Mouse (Mus musculus) lung, postnatal 14 days (tissue): Measurements from ENCODE around the gene Gm21060.
"Not testable (repeated sequence)": the region's sequence is repeated elsewhere in the genome, so short reads cannot be mapped to it uniquely, and the experiment has no call there.

Source experiments
- DNase-seq: peaks from one replicate; pipeline ENCODE4 v3.0.0; 2021

Gene Gm21060

DNA sequence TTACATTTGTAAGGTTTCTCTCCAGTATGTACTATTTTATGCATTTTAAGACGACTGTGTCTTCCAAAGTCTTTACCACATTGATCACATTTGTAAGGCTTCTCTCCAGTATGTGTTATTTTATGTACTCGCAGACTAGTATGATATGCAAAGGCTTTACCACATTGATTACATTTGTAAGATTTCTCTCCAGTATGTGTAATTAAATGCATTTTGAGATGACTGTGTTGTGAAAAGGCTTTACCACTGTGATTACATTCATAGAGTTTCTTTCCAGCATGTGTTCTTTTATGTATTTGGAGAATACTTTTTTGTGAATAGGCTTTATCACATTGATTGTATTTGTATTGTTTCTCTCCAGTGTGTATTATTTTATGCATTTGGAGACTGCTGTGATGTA is at the start of gene Gm21060:
Gm21060 (minus strand) TSS at position 101 of the 400 bp plus-strand sequence.
- no peak for DNase-seq

- DNase-seq: not testable (repeated sequence)
Measured at GRCm38 (mm10) chr19:61320844-61321243, 24.0 kb upstream of the Gm21060 start.

- not testable (repeated sequence) for DNase-seq
Measured at GRCm38 (mm10) chr19:61313185-61313584, 16.3 kb upstream of the Gm21060 start.

- DNase-seq: not testable (repeated sequence)
Measured at GRCm38 (mm10) chr19:61312400-61312799, 15.5 kb upstream of the Gm21060 start.

GRCm38 (mm10) chr19:61308083-61308482 is 11.2 kb upstream of the Gm21060 start:
- not testable (repeated sequence) for DNase-seq

DNA sequence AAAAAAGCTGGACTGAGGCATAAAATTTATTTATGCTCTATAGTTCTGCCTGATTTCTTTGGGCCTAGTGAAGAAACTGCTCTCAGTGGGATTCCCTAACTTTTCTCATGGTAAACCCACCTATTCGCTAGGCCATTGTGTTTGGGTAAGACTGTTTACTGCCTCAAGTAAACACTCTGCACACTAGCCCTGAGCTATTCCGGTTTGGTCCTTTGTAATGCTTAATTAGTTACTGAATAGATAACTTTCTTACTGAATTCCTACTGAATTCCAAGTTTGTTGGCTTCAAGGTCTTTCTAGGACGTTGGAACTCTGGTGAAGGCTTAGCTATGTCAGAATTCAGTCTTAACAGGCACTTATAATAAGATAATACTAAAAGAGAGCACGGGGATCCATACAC is 11.8 kb downstream of the Gm21060 start:
- not testable (repeated sequence) for DNase-seq

DNA sequence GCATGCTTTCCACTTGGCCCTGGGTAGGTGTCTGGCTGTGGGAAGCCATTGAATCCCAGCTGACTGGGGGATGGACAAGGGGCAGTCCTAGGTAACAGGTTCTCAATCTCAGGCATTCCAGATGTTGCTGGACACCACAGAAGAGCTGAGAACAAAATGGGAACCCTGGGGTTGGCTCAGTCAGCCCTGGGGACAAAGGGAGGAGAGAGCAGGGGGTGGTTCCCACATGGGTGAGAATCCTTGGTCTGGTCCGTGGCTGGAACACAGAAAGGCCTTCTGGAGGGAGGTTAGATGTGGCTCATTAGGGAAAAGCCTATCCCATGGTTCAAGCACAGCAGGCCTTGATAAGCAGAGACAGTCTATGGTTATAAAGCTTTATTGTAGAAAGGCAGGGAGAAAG is 13.3 kb downstream of the Gm21060 start:
- DNase-seq: no peak

DNA sequence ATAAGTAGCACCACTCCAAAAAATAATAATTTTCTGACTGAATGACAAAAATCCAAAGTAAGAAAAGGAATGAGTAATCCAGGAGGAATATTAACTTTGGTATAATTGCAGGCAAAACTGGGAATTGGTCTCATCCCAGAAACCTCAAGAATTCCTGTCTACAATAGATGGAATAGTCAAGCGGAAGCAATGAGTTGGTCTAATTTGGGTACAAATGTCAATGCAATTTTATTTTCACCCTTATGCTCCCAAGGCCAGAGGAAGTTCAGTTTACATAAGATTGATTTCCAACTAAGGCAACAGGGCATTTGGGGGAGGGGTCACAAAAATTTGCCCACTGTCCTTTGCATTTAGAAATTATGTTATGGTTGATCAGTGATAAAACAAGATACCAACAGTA is 21.4 kb downstream of the Gm21060 start:
- DNase-seq: no peak

DNA sequence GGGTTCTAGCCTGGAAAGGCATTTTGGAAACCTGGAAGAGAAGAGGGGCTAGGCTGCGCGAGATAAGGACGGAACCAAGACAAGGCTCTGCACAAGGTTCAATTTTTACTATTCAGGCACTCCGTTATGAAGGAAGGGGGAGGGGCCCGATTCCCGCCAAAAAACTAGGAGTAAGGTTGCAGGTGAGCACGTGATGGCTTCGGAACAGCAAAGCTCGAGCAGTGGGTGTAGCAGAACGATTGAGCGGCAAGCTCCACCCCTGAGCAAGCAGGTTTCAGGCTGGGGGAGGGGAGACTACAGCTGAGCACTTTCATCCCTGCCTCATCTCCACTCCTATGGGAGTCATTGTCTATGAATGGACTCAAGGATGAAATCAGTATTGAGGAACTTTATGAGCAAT is 27.7 kb downstream of the Gm21060 start:
- DNase-seq: not testable (repeated sequence)

- DNase-seq: no peak
Measured at GRCm38 (mm10) chr19:61267141-61267540, 29.7 kb downstream of the Gm21060 start.

GRCm38 (mm10) chr19:61266651-61267050 is 30.2 kb downstream of the Gm21060 start:
- no peak for DNase-seq

- peak; percentile 35 for DNase-seq
Measured at GRCm38 (mm10) chr19:61266246-61266615, 30.6 kb downstream of the Gm21060 start.

DNA sequence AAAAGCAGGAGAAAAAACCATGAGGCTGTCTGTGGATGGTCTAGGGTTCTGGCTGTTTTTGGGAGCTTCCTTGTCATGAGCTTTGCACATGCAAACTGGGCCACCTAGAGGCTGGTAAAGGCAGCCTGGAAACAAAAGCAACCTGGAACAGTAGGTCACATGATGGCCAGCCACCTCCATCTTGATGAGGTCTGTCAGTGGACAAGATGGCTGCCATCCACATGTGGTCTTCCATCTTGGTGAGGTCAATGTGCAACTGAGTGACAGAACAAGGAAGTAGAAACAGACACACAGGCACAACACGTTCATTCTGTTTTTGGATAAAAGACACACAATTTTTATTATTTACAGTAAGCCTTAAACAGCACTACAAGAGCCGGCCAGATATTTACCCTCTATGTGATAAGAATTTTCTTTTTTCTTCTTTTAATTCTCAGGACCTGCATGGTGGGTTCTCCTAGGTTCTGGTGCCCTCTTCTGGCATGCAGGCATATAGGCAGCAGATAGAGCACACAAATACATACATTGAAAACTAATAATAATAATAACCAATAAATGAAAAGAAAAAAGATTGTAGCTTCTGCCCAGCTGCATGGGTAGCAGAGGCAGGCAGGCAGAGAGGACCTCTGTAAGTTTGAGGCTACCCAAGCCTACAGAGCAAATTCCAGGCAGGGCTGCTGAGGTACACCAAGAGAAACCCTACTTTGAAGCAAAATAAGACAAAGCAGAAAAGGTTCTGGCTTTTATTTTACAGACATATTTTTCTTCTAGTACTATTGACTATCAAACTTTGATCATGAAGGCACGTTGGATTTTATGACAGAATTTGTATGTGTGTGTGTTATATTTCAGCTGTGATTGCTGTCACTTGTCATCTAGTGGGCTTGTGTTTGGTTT is 31.3 kb downstream of the Gm21060 start:
- DNase-seq: peak; percentile 64

GRCm38 (mm10) chr19:61264933-61265332 is 31.9 kb downstream of the Gm21060 start:
- DNase-seq: no peak

DNA sequence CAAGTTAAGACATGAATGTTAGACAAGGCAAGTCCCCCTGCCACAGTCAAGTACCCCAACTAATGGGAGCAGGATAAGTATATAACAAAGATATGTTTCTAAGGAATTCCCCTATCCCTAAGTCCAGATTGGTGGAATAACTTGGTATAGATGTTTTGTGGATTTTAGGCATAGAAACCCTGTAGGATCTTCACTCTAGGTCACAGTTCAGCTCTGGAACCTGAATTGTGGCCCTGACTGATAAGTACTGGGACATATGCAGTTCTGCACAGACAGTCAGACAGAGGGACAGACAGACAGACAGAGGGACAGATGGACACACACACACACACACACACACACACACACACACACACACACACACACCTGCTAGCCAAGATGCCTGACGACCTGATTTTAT is 32.6 kb downstream of the Gm21060 start:
- DNase-seq: no peak

- DNase-seq: no peak
Measured at GRCm38 (mm10) chr19:61261241-61261640, 35.6 kb downstream of the Gm21060 start.

DNA sequence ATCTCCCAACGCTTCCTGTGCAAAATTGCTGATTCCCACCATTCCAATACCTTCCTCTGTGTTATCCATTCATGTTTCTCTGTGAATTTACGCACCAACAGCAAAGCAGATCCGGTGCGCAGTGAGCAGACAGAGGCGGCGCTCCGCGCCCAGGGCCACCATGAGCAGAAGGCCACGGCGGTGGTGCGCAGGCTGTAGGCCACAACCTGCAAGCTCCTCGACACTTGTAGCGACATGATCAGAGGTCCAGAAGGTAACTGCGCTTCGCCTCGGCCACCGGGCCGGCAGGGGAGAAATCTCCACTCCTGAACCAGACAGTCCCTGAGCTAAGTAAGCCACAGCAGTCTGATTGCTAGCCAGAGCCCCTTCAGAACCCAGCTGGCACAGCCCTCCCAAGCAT is 39.1 kb downstream of the Gm21060 start:
- DNase-seq: no peak

DNA sequence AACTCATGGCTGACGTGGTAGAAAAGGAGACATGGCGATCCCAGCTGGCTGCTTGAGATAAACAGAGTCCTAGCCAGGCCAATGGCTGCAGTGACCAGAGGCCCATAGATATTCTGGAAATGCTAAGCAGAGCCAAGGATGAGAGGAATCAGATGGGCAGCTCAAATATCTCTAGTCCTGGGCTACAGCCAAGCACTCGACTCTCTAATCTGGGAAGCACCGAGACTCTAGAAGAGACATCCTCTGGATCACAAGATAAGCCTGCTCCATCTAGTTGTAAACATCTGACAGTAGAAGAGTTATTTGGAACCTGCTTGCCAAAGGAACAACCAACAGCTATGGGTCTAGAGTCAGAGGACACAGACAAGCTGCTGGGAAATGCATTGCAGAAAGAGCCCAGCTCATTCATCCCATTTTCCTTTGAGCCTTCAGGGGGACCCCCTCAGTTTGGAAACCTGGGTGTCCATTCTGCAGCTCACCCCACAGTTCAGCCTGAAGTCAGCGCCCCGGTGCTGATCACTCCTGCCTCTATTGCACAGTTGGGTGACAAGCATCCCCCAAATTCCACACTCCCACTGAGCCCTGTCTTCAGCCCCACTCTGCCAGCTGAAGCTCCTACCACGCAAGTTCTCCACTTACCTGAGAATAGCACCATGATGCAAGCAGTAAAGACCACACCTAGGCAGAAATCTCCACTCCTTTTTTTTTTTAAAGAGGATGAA is 40.5 kb downstream of the Gm21060 start:
- DNase-seq: no peak

DNA sequence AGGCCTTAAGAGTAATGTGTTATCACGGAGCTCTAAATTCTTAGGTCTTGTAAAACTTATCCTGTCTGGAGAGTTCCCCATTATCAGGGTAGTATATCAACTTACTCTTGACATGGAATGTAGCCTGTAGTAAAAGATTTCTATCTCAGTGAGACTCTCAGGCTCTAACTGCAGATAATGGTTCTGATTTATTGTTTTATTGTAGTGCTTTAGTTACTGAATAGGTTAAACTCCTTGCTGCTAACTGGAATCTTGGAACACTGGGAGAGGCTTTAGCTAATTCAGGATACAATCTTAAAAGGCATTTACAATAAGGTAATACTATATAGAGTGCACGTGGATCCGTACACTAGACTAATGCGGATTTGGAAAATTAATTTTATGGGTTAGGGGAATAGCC is 49.5 kb downstream of the Gm21060 start:
- not testable (repeated sequence) for DNase-seq
